Mouse (Mus musculus) spleen, adult 18-20 months (tissue): Measurements from ENCODE around the gene Frem2.

Experiments used
- DNase-seq, 2 experiments: peaks; one replicate each; pipeline ENCODE4 v3.0.0; 2022; ENCODE audit warnings: mixed read lengths in 2 of 2

Frem2 gene

GRCm38 (mm10) chr3:53465330-53465729, 191.8 kb downstream of the Frem2 start:
- DNase-seq: no peak

GRCm38 (mm10) chr3:53464146-53464698, 192.9 kb downstream of the Frem2 start:
- no peak for DNase-seq
